Comparison of ENCODE assay signal across 12 mouse cellular contexts in genomic region chr13:57522319-57522718, GRCm38 (mm10).
"Had no signal": no experiment of that assay in that cellular context is flagged by ENCODE, and none has a peak within 500 bp of the region (broad histone marks: within the 10 kb centered on the region; RNA-seq: fewer than 3 reads in every experiment).

No protein-coding gene starts in this region.

- H3K4me1 ChIP-seq: stomach, embryonic 15.5 days had no signal

- H3K27me3 ChIP-seq: limb, embryonic 13.5 days; neural tube, embryonic 13.5 days; stomach, embryonic 15.5 days had no signal

- H3K9me3 ChIP-seq: midbrain, embryonic 12.5 days; neural tube, embryonic 13.5 days; stomach, embryonic 15.5 days had no signal

- ATAC-seq: midbrain, embryonic 16.5 days had no signal

- H3K4me2 ChIP-seq: limb, embryonic 13.5 days; midbrain, embryonic 12.5 days; neural tube, embryonic 13.5 days; stomach, embryonic 15.5 days had no signal

- H3K4me3 ChIP-seq: limb, embryonic 13.5 days; midbrain, embryonic 12.5 days; neural tube, embryonic 13.5 days; stomach, embryonic 15.5 days had no signal

- H3K9ac ChIP-seq: limb, embryonic 13.5 days; midbrain, embryonic 12.5 days; neural tube, embryonic 13.5 days; stomach, embryonic 15.5 days had no signal

- DNase-seq: kidney, adult 8-10 months; kidney, postnatal 25 days; lung, adult 18-20 months; retina, postnatal 1 day; right cerebral cortex, postnatal 14 days; thymus, adult 2 months; thymus, postnatal 25 days had no signal

- H3K27ac ChIP-seq: limb, embryonic 13.5 days; midbrain, embryonic 12.5 days; neural tube, embryonic 13.5 days; stomach, embryonic 15.5 days had no signal

- H3K36me3 ChIP-seq: limb, embryonic 13.5 days; midbrain, embryonic 12.5 days; neural tube, embryonic 13.5 days; stomach, embryonic 15.5 days had no signal
